Mouse (Mus musculus) midbrain, embryonic 14.5 days (tissue): ENCODE data around the gene Alpk3. TPM values are rescaled to one million over a fixed set of nuclear protein-coding genes. Genes with fewer than 3 reads are reported as not detected.

Experiments
- ATAC-seq: fragments of 200-750 bp; cut with Nextera tagmentation; 2 replicates; pipeline ENCODE4 v1.8.0; 2017; ENCODE audit warnings: moderate number of reproducible peaks, moderate library complexity; ENCODE audit not compliant: low FRiP score, low TSS enrichment
- DNase-seq: peaks from one replicate; pipeline ENCODE4 v3.0.0-alpha.2; 2015
- H3K27ac ChIP-seq: fragments of 300-500 bp; sonication (generic); replicated peaks from 2 replicates; pipeline ENCODE4 v1.5.1; 2014; ENCODE audit warnings: mild to moderate bottlenecking, low read depth, low read length, moderate library complexity
- H3K27me3 ChIP-seq: fragments of 300-500 bp; sonication (generic); 2 replicates; pipeline ENCODE4 v1.6.1; 2014; ENCODE audit warnings: low read length, control low read depth, mixed read lengths; ENCODE audit not compliant: control insufficient read depth, insufficient read depth
- H3K36me3 ChIP-seq: fragments of 300-500 bp; sonication (generic); 2 replicates; pipeline ENCODE4 v1.6.1; 2014; ENCODE audit warnings: low read length, control low read depth; ENCODE audit not compliant: control insufficient read depth, insufficient read depth
- H3K4me1 ChIP-seq: fragments of 300-500 bp; sonication (generic); 2 replicates; pipeline ENCODE4 v1.6.1; 2014; ENCODE audit warnings: mild to moderate bottlenecking, antibody characterized with exemption, low read length, control low read depth; ENCODE audit not compliant: control insufficient read depth, insufficient read depth
- H3K4me2 ChIP-seq: fragments of 300-500 bp; sonication (generic); 2 replicates; pipeline ENCODE4 v1.6.1; 2014; ENCODE audit warnings: mild to moderate bottlenecking, low read length, moderate library complexity
- H3K4me3 ChIP-seq: fragments of 300-500 bp; sonication (generic); replicated peaks from 2 replicates; pipeline ENCODE4 v1.5.1; 2014; ENCODE audit warnings: low read depth, low read length
- H3K9ac ChIP-seq: fragments of 300-500 bp; sonication (generic); replicated peaks from 2 replicates; pipeline ENCODE4 v1.6.1; 2014; ENCODE audit warnings: mild to moderate bottlenecking, low read length, moderate library complexity
- H3K9me3 ChIP-seq: fragments of 300-500 bp; sonication (generic); 2 replicates; pipeline ENCODE4 v1.6.1; 2016; ENCODE audit warnings: low read length, control low read depth, mixed read lengths; ENCODE audit not compliant: control insufficient read depth
- WGBS: fragments of 180-500 bp; shearing (Covaris S2); extraction: QIAGEN DNeasy Blood & Tissue Kit; methylation state at CpG from one replicate; pipeline ENCODE4 v1.1.7; 2014; 5-methylcytosine and 5-hydroxymethylcytosine counted together
- polyA plus RNA-seq: library from polyadenylated mRNA; unstranded; fragments of >200 nt; fragmentation: Nextera tagmentation; extraction: Ambion mirVana; gene quantifications from 2 replicates; pipeline ENCODE4 v1.2.1, GENCODE M21; 2014

Gene Alpk3
- polyA plus RNA-seq, 1 experiment from 2014 or later, result 0.12 TPM

GRCm38 (mm10) chr7:81043023-81043620 lies 14.3 kb upstream of the Alpk3 start:
- Histone ChIP-seq H3K4me2 (no peak overlapping the region), H3K36me3 (peaks cover 58% of the 10 kb centered on the region), H3K27me3 (no peaks in the 10 kb centered on the region), H3K9ac (no peak overlapping the region), H3K27ac (no peak overlapping the region), H3K4me1 (no peaks in the 10 kb centered on the region), H3K9me3 (no peaks in the 10 kb centered on the region), H3K4me3 (no peak overlapping the region)
- no peak for ATAC-seq
- DNase-seq, result no peak
- WGBS, result 79% methylated on average over 5 of the region's 5 CpGs

GRCm38 (mm10) chr7:81047847-81048246 lies 9.6 kb upstream of the Alpk3 start:
- peaks cover 11% of the 10 kb centered on the region for H3K36me3 ChIP-seq
- H3K27ac ChIP-seq, result no peak overlapping the region
- 94% methylated on average over 3 of the region's 3 CpGs for WGBS
- no peak overlapping the region for H3K4me2 ChIP-seq
- H3K9me3 ChIP-seq, result no peaks in the 10 kb centered on the region
- no peaks in the 10 kb centered on the region for H3K4me1 ChIP-seq
- DNase-seq (no peak), ATAC-seq (no peak)
- no peak overlapping the region for H3K4me3 ChIP-seq
- H3K9ac ChIP-seq, result no peak overlapping the region
- H3K27me3 ChIP-seq, result no peaks in the 10 kb centered on the region

GRCm38 (mm10) chr7:81048513-81048912 lies 8.9 kb upstream of the Alpk3 start:
- no peak overlapping the region for H3K4me3 ChIP-seq
- no peak for DNase-seq
- H3K4me1 ChIP-seq, result no peaks in the 10 kb centered on the region
- H3K27ac ChIP-seq, result no peak overlapping the region
- no peak overlapping the region for H3K4me2 ChIP-seq
- peaks cover 6% of the 10 kb centered on the region for H3K36me3 ChIP-seq
- WGBS, result 85% methylated on average over 2 of the region's 2 CpGs
- ATAC-seq, result no peak
- no peaks in the 10 kb centered on the region for H3K9me3 ChIP-seq
- H3K9ac ChIP-seq, result no peak overlapping the region
- H3K27me3 ChIP-seq, result no peaks in the 10 kb centered on the region

GRCm38 (mm10) chr7:81049966-81050365 lies 7.4 kb upstream of the Alpk3 start:
- no peaks in the 10 kb centered on the region for H3K36me3 ChIP-seq
- no peaks in the 10 kb centered on the region for H3K27me3 ChIP-seq
- H3K4me1 ChIP-seq, result no peaks in the 10 kb centered on the region
- H3K4me3 ChIP-seq, result no peak overlapping the region
- H3K9me3 ChIP-seq, result no peaks in the 10 kb centered on the region
- H3K9ac ChIP-seq, result no peak overlapping the region
- 87% methylated on average over 5 of the region's 5 CpGs for WGBS
- DNase-seq, result no peak
- ATAC-seq, result no peak
- no peak overlapping the region for H3K4me2 ChIP-seq
- no peak overlapping the region for H3K27ac ChIP-seq

- no peak overlapping the region for H3K9ac ChIP-seq
- no peak overlapping the region for H3K4me2 ChIP-seq
- H3K9me3 ChIP-seq, result no peaks in the 10 kb centered on the region
- H3K4me3 ChIP-seq, result no peak overlapping the region
- no peak for ATAC-seq
- no peaks in the 10 kb centered on the region for H3K36me3 ChIP-seq
- H3K27ac ChIP-seq, result no peak overlapping the region
- no peaks in the 10 kb centered on the region for H3K4me1 ChIP-seq
- DNase-seq, result no peak
- H3K27me3 ChIP-seq, result no peaks in the 10 kb centered on the region
- WGBS, result 83% methylated on average over 11 of the region's 11 CpGs
Observed at GRCm38 (mm10) chr7:81055709-81056370, 1.6 kb upstream of the Alpk3 start.

- no peak for ATAC-seq
- no peak for DNase-seq
- Histone ChIP-seq H3K9me3 (no peaks in the 10 kb centered on the region), H3K36me3 (no peaks in the 10 kb centered on the region), H3K27ac (no peak overlapping the region), H3K4me1 (no peaks in the 10 kb centered on the region), H3K4me2 (no peak overlapping the region), H3K9ac (no peak overlapping the region), H3K4me3 (no peak overlapping the region), H3K27me3 (no peaks in the 10 kb centered on the region)
- 83% methylated on average over 6 of the region's 6 CpGs for WGBS
Observed at GRCm38 (mm10) chr7:81057901-81058711, 706 bp downstream of the Alpk3 start.

GRCm38 (mm10) chr7:81058712-81059154 lies 1.3 kb downstream of the Alpk3 start:
- no peak for DNase-seq
- no peak overlapping the region for H3K27ac ChIP-seq
- ATAC-seq, result no peak
- WGBS, result 83% methylated on average over 9 of the region's 9 CpGs
- no peaks in the 10 kb centered on the region for H3K9me3 ChIP-seq
- no peak overlapping the region for H3K9ac ChIP-seq
- H3K4me2 ChIP-seq, result no peak overlapping the region
- H3K4me3 ChIP-seq, result no peak overlapping the region
- no peaks in the 10 kb centered on the region for H3K4me1 ChIP-seq
- no peaks in the 10 kb centered on the region for H3K27me3 ChIP-seq
- H3K36me3 ChIP-seq, result no peaks in the 10 kb centered on the region

- no peak overlapping the region for H3K4me3 ChIP-seq
- H3K4me2 ChIP-seq, result no peak overlapping the region
- ATAC-seq (no peak), DNase-seq (no peak)
- H3K9me3 ChIP-seq, result no peaks in the 10 kb centered on the region
- H3K9ac ChIP-seq, result no peak overlapping the region
- H3K4me1 ChIP-seq, result no peaks in the 10 kb centered on the region
- 77% methylated on average over 5 of the region's 5 CpGs for WGBS
- no peaks in the 10 kb centered on the region for H3K27me3 ChIP-seq
- no peak overlapping the region for H3K27ac ChIP-seq
- no peaks in the 10 kb centered on the region for H3K36me3 ChIP-seq
Observed at GRCm38 (mm10) chr7:81059388-81059787, 2.0 kb downstream of the Alpk3 start.
